Mouse (Mus musculus) stomach, postnatal 0 days (tissue): ENCODE data around the gene Trim15.

Experiments used
- CTCF ChIP-seq: IDR thresholded peaks from 2 replicates; pipeline ENCODE4 v1.5.1; 2016; ENCODE audit warnings: antibody characterized with exemption, low read depth, mild to moderate bottlenecking, moderate library complexity
- EP300 ChIP-seq: optimal IDR thresholded peaks from 2 replicates; pipeline ENCODE3; 2016; ENCODE audit warnings: antibody characterized with exemption

- TF ChIP-seq CTCF = no peak
- no peak for TF ChIP-seq EP300
Observed at GRCm38 (mm10) chr17:36858181-36858580, 8.8 kb downstream of the Trim15 start.
